11 mouse cellular contexts compared by ENCODE assay signal in the genomic region with DNA sequence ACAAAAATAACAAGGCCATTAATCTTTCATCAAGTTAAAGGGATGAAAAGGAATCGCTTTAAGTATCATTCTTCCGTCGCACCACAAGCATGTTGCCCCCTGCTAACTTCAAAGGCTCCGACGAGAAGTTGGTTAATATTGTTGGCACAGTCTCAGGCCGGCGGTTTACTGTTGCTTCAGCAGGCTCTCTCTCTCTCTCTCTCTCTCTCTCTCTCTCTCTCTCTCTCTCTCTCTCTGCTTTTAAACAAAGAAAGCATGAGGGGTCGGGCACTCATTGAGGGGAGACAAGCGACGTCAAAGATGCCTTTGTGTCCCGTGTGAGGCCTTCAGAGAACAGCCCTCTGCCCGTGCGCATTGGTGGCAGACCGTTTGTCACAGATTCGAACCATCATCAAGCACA. TPM values are rescaled to one million over a fixed set of nuclear protein-coding genes. Genes with fewer than 3 reads are reported as not detected.
DNase-seq lines count a peak whose midpoint lies in the region; ATAC-seq lines count a peak whose summit lies in the region.
"Had no signal": no experiment of that assay in that cellular context is flagged by ENCODE, and none has a peak within 500 bp of the region (broad histone marks: within the 10 kb centered on the region; RNA-seq: fewer than 3 reads in every experiment).

No protein-coding gene starts in this region.

- ATAC-seq in forebrain, embryonic 16.5 days = no peak
- ATAC-seq in frontal cortex, adult (ENCODE audit: low TSS enrichment) = no peak

- H3K36me3 ChIP-seq in forebrain, embryonic 16.5 days (ENCODE audit: control insufficient read depth, insufficient read depth) = no peaks in the 10 kb centered on the region

- 0 out of 2 replicates have a peak, but pooled peaks cover 2% of the 10 kb centered on the region for H3K27me3 ChIP-seq in forebrain, embryonic 16.5 days (replicated peaks; ENCODE audit: control insufficient read depth, insufficient read depth, low read length)

- H3K9ac ChIP-seq in forebrain, embryonic 16.5 days (replicated peaks; ENCODE audit: low read depth, low read length) = no peak overlapping the region

- H3K4me2 ChIP-seq in forebrain, embryonic 16.5 days (ENCODE audit: low read length) = peak overlapping the region; percentile 27

- peaks cover 5% of the 10 kb centered on the region for H3K4me1 ChIP-seq in forebrain, embryonic 16.5 days (replicated peaks; ENCODE audit: control insufficient read depth, insufficient read depth, low read length)

- WGBS in forebrain, embryonic 16.5 days = 4% methylated on average over 15 of the region's 15 CpGs

- DNase-seq in ovary, postnatal 36 days (ENCODE audit: low spot score) = peak; percentile 10
- no peak for DNase-seq in ovary, postnatal 10 days (ENCODE audit: low spot score)
- peak; percentile 1 for DNase-seq in lung, postnatal 25 days (ENCODE audit: low spot score)
- DNase-seq in right cerebral cortex, adult 18-20 months = no peak
- DNase-seq in left cerebral cortex, adult 8-10 months (ENCODE audit: low spot score in 2 of 2) = no peak
- DNase-seq: adrenal gland, postnatal 14 days; heart, adult 2 months; thymus, postnatal 4 days had no signal

- H3K9me3 ChIP-seq in forebrain, embryonic 16.5 days (ENCODE audit: control insufficient read depth, low read length) = peaks cover 5% of the 10 kb centered on the region; the same call in 1 of the 2 replicates

- no peak overlapping the region for H3K27ac ChIP-seq in forebrain, embryonic 16.5 days (ENCODE audit: low read length)
- H3K27ac ChIP-seq: heart, adult 2 months had no signal

- H3K4me3 ChIP-seq in forebrain, embryonic 16.5 days (replicated peaks; ENCODE audit: low read length) = no peak overlapping the region
- H3K4me3 ChIP-seq: heart, adult 2 months had no signal

RNA-seq across cellular contexts. Expression of a gene that starts 17.7 kb away (rescaled TPM):
- 0.30 and 0.35 TPM in 2 replicates for polyA plus RNA-seq in forebrain, embryonic 16.5 days (2015; fragmentation: Nextera tagmentation; extraction: Ambion mirVana)
- total RNA-seq in left cerebral cortex, adult 8-10 months (2022) = under 1 TPM in 3 of 4 experiments, not detected in 1; 0.08 to 0.21 (median 0.12) TPM
- total RNA-seq: adrenal gland, postnatal 14 days; heart, adult 2 months; megakaryocyte-erythroid progenitor cell, adult 5-6 weeks had no signal

Comparison
In these comparisons a context has a peak if more than half of its experiments do, and no peak if none do; other contexts are left out.
1. DNase-seq: peak in ovary, postnatal 36 days (single experiment) and lung, postnatal 25 days (single experiment); none in ovary, postnatal 10 days (single experiment), right cerebral cortex, adult 18-20 months (single experiment) and left cerebral cortex, adult 8-10 months (0 of 2).